Mouse (Mus musculus): Measurements from ENCODE around the gene Tmem41a.

Gene Tmem41a

DNA sequence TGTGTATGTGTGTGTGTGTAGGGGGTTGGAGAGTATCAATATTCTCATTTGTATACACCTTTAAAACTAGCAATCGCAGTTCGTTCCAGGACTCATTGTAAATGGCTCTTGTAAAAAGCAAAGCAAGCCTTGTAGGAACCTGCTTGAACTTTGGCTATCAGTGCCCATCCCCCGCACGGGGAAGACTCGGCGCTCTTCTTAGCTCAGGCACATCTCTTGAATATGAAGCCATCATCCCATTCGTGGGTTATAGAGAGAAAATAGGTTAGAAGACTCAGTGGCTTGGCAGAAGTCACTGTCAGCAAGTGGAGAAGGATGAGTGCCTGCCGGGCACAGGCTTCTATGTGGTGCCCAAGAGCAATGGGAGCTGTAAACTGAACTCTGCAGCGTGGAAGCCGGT is 42.7 kb downstream of the Tmem41a start:
- intact Hi-C loops (cut with DNase I) = no loop called here

DNA sequence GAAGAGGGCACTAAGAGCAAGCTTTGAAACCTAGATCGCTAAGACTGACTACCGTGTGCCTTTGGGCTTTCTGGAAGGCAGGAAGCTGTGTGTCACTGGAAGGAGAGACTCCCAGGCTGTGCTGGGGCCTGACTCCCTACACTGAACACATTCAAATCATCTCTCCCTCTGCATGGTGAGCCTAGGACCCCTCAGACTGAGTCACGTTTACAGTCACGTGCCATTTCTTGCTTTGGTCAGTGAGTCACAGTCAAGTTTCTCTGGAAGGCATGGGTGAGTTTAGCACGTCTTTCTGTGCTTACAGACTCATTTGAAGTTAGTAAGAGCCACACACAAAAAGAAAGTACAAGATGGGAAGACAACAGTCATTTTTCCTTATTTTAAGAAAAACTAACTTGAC is 46.1 kb downstream of the Tmem41a start:
- intact Hi-C loops (cut with DNase I) = no loop called here

DNA sequence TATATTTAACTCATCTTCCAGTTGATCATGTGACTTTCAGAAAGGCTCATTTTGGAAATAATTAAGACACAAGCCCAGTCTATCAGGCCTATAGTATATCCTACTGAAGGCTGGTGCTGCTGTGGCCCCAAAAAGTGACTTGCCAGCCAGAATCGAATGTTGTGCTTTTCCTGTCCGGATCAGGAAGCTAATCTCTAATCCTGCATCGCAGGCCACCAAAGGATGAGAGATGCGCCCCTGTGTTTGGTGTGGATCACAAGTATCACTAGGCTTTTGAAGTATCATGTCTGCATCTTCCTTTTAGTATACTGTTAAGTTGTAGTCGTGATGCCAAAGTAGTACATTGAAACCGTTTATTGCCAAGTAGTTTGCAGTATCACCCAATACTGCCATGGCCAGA is 53.5 kb downstream of the Tmem41a start:
- intact Hi-C loops (cut with DNase I) = no loop called here

DNA sequence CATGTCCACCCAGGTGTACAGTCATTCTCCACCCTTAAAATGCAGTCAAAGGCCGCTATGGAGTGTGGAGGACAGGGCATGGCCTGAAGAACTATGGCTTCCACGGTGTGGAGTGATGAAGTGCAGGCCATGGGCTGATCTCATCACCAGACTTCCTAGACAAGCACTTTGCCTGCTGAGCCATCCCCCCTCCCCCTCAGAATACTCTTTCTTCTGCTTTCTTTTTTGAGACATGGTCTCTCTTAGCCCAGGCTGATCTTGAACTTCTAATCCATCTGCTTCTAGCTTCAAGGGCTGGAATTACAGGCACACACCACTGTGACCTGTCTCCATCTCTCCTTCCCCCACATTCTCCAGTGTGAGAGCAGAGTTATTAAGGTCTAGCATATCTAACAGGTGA is 59.8 kb downstream of the Tmem41a start:
- intact Hi-C loops (cut with DNase I) = no loop called here

Measured in adrenal gland (tissue).